ENCODE assay signal across 21 mouse cellular contexts in the genomic region with DNA sequence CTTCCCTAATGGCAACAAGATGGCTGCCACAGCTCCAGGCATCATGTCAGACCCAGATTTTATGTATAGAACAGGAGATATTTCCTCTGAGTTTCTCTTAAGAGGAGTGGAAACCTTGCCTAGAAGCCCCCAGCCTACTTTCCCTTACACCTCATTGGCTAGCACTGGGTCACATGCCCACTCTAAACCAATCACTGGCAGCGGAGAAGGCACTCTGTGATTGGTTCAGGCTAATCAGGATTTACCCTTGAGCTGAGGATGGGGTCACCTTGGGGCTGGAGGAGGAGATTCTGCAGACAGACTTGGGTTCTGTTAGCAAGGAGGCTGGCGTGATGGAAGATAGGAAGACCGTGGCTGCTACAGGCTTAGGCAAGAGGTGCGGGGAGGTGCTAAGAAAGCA. TPM values are rescaled to one million over a fixed set of nuclear protein-coding genes. Genes with fewer than 3 reads are reported as not detected.
"Had no signal": no experiment of that assay in that cellular context is flagged by ENCODE, and none has a peak within 500 bp of the region (broad histone marks: within the 10 kb centered on the region; RNA-seq: fewer than 3 reads in every experiment).

No protein-coding gene starts in this region.

- DNase-seq: kidney, adult 9 months; kidney, postnatal 14 days; kidney, postnatal 4 days; liver; lung, adult 18-20 months; lung, postnatal 10 days; lung, postnatal 36 days; retina, postnatal 1 day; right cerebral cortex, postnatal 25 days; thymus, postnatal 25 days had no signal

- H3K36me3 ChIP-seq: limb, embryonic 10.5 days; limb, embryonic 13.5 days; liver, embryonic 12.5 days; liver, embryonic 15.5 days; lung, embryonic 15.5 days; midbrain, embryonic 10.5 days; neural tube, embryonic 13.5 days had no signal

- H3K4me3 ChIP-seq: limb, embryonic 10.5 days; limb, embryonic 13.5 days; liver, embryonic 12.5 days; liver, embryonic 15.5 days; lung, embryonic 15.5 days; megakaryocyte, embryonic 14.5 days; midbrain, embryonic 10.5 days; midbrain, embryonic 13.5 days; myocyte; neural tube, embryonic 13.5 days had no signal

- H3K4me1 ChIP-seq: limb, embryonic 13.5 days; liver, embryonic 12.5 days; liver, embryonic 15.5 days; lung, embryonic 15.5 days; megakaryocyte, embryonic 14.5 days had no signal

- H3K27ac ChIP-seq: limb, embryonic 10.5 days; limb, embryonic 13.5 days; liver, embryonic 12.5 days; liver, embryonic 15.5 days; lung, embryonic 15.5 days; midbrain, embryonic 10.5 days; midbrain, embryonic 13.5 days; neural tube, embryonic 13.5 days had no signal

- H3K9me3 ChIP-seq: limb, embryonic 10.5 days; limb, embryonic 13.5 days; liver, embryonic 12.5 days; liver, embryonic 15.5 days; lung, embryonic 15.5 days; megakaryocyte, embryonic 14.5 days; midbrain, embryonic 10.5 days; midbrain, embryonic 13.5 days; neural tube, embryonic 13.5 days had no signal

- H3K27me3 ChIP-seq: midbrain, embryonic 13.5 days; neural tube, embryonic 13.5 days had no signal

RNA-seq across cellular contexts. Expression of a gene that starts 10.0 kb away (rescaled TPM):
- total RNA-seq: monocyte, adult 5-6 weeks had no signal
